Mouse (Mus musculus) G1E-ER4 (cell line): ENCODE measurements around the gene Man2b2. TPM values are rescaled to one million over a fixed set of nuclear protein-coding genes. Genes with fewer than 3 reads are reported as not detected.
"Not testable (repeated sequence)": the region's sequence is repeated elsewhere in the genome, so short reads cannot be mapped to it uniquely, and the experiment has no call there.

Experiments
- GATA1 ChIP-seq: IDR thresholded peaks from one replicate; pipeline ENCODE4 v1.8.0; 2012; ENCODE audit warnings: low read length, inconsistent platforms
- polyA plus RNA-seq: library from polyadenylated mRNA; stranded (reverse); fragments of >175 nt; gene quantifications from 2 replicates; pipeline ENCODE4 v1.2.3, GENCODE M21; 2012

The Man2b2 gene
- polyA plus RNA-seq, 1 experiment, result 39.6 TPM

- no peak for TF ChIP-seq GATA1
These were observed 33.2 kb downstream of the Man2b2 start for GRCm38 (mm10) chr5:36797291-36797690.

GRCm38 (mm10) chr5:36796296-36797014, 34.0 kb downstream of the Man2b2 start, which contains the start of gene Mrfap1:
TSS of gene Mrfap1 (minus strand) at chr5:36796772.
- TF ChIP-seq GATA1, result not testable (repeated sequence)

- TF ChIP-seq GATA1, result no peak
These were observed 38.6 kb downstream of the Man2b2 start for GRCm38 (mm10) chr5:36791861-36792260.

GRCm38 (mm10) chr5:36786052-36786451, 44.4 kb downstream of the Man2b2 start:
- TF ChIP-seq GATA1, result no peak

- TF ChIP-seq GATA1, result no peak
These were observed 50.9 kb downstream of the Man2b2 start for GRCm38 (mm10) chr5:36779512-36779911.

GRCm38 (mm10) chr5:36778901-36779300, 51.6 kb downstream of the Man2b2 start:
- TF ChIP-seq GATA1, result no peak

GRCm38 (mm10) chr5:36777186-36777585, 53.3 kb downstream of the Man2b2 start:
- no peak for TF ChIP-seq GATA1

GRCm38 (mm10) chr5:36776021-36776575, 54.4 kb downstream of the Man2b2 start:
- no peak for TF ChIP-seq GATA1

- TF ChIP-seq GATA1, result no peak
These were observed 55.1 kb downstream of the Man2b2 start for GRCm38 (mm10) chr5:36775317-36775716.

GRCm38 (mm10) chr5:36772586-36772985, 57.9 kb downstream of the Man2b2 start:
- no peak for TF ChIP-seq GATA1

GRCm38 (mm10) chr5:36769603-36770002, 60.9 kb downstream of the Man2b2 start:
- TF ChIP-seq GATA1, result no peak

GRCm38 (mm10) chr5:36766958-36767703, 63.3 kb downstream of the Man2b2 start:
- no peak for TF ChIP-seq GATA1

- TF ChIP-seq GATA1, result no peak
These were observed 70.6 kb downstream of the Man2b2 start for GRCm38 (mm10) chr5:36759848-36760247.

- no peak for TF ChIP-seq GATA1
These were observed 73.4 kb downstream of the Man2b2 start for GRCm38 (mm10) chr5:36757033-36757432.

Other genes with a start within 250 kb of the Man2b2 start
- 11.2 and 17.3 TPM in 2 replicates for gene Tbc1d14, start 237.4 kb downstream of the Man2b2 start, polyA plus RNA-seq
- gene D5Ertd579e, start 134.6 kb downstream of the Man2b2 start, polyA plus RNA-seq, result 4.1 and 5.3 TPM in 2 replicates
- gene Bloc1s4, start 82.0 kb downstream of the Man2b2 start, polyA plus RNA-seq, result 20.3 and 28.0 TPM in 2 replicates
- 155 and 208 TPM in 2 replicates for gene Mrfap1, start 33.9 kb downstream of the Man2b2 start, polyA plus RNA-seq
- 0.01 TPM in 1 of 2 replicates, not detected in the other for gene Ppp2r2c, start 37.9 kb upstream of the Man2b2 start, polyA plus RNA-seq
- gene Wfs1, start 158.6 kb upstream of the Man2b2 start, polyA plus RNA-seq, result not detected in 2 replicates